Mouse (Mus musculus) MEL (cell line): Measurements from ENCODE around the gene Aqp7. TPM values are rescaled to one million over a fixed set of nuclear protein-coding genes. Genes with fewer than 3 reads are reported as not detected.

Source experiments
- DNase-seq: peaks from one replicate; pipeline ENCODE4 v3.0.0; 2011; ENCODE audit warnings: low read depth, low spot score
- H3K27ac ChIP-seq: 2 replicates; pipeline ENCODE4 v1.5.1; 2012; ENCODE audit warnings: low read depth, mild to moderate bottlenecking, control low read depth, low read length, moderate library complexity; ENCODE audit not compliant: control insufficient read depth
- H3K27me3 ChIP-seq, 2 experiments: fragments of 150-350 bp in 1 of 2; sonication (generic) in 1 of 2; 2 replicates each; pipeline ENCODE4 v1.6.1; 2012; ENCODE audit warnings: low read length in 2 of 2, mild to moderate bottlenecking in 2 of 2, improper control_type of control experiment in 1 of 2, moderate library complexity in 1 of 2; ENCODE audit not compliant: insufficient read depth in 2 of 2, control insufficient read depth in 1 of 2
- H3K36me3 ChIP-seq, 2 experiments: 2 replicates each; pipeline ENCODE4 v1.6.1; 2012 to 2014; ENCODE audit warnings: low read length in 2 of 2, improper control_type of control experiment in 1 of 2, inconsistent platforms in 1 of 2, mild to moderate bottlenecking in 1 of 2; ENCODE audit not compliant: insufficient read depth in 2 of 2, control insufficient read depth in 1 of 2
- H3K4me1 ChIP-seq, 2 experiments: fragments of 150-350 bp in 1 of 2; sonication (generic) in 1 of 2; 2 replicates each; pipeline ENCODE4 v1.6.1; 2012; ENCODE audit warnings: low read length in 2 of 2, improper control_type of control experiment in 1 of 2, mild to moderate bottlenecking in 1 of 2; ENCODE audit not compliant: insufficient read depth in 2 of 2, control insufficient read depth in 1 of 2
- H3K4me3 ChIP-seq, 2 experiments: fragments of 150-350 bp in 1 of 2; sonication (generic) in 1 of 2; 2 replicates each; pipeline ENCODE4 v1.5.1; 2012; ENCODE audit warnings: low read depth in 2 of 2, low read length in 2 of 2, mild to moderate bottlenecking in 2 of 2, moderate library complexity in 2 of 2, control low read depth in 1 of 2, improper control_type of control experiment in 1 of 2; ENCODE audit not compliant: control insufficient read depth in 1 of 2, insufficient read depth in 1 of 2
- H3K79me2 ChIP-seq: 2 replicates; pipeline ENCODE4 v1.6.1; 2012; ENCODE audit warnings: mild to moderate bottlenecking, low read length, moderate library complexity; ENCODE audit not compliant: control insufficient read depth, poor library complexity, insufficient read depth
- H3K9ac ChIP-seq: 2 replicates; pipeline ENCODE4 v1.6.1; 2012; ENCODE audit warnings: low read depth, mild to moderate bottlenecking, control low read depth, low read length, moderate library complexity; ENCODE audit not compliant: control insufficient read depth, poor library complexity, severe bottlenecking
- H3K9me3 ChIP-seq: fragments of 150-350 bp; sonication (generic); replicated peaks from 2 replicates; pipeline ENCODE4 v1.6.1; 2012; ENCODE audit warnings: mild to moderate bottlenecking, low read length, improper control_type of control experiment, moderate library complexity; ENCODE audit not compliant: insufficient read depth
- BHLHE40 ChIP-seq: IDR thresholded peaks from 2 replicates; pipeline ENCODE4 v1.6.1; 2012; ENCODE audit warnings: low read depth, mild to moderate bottlenecking, inconsistent platforms, low read length, improper control_type of control experiment, borderline replicate concordance
- CHD1 ChIP-seq: IDR thresholded peaks from 2 replicates; pipeline ENCODE4 v1.6.1; 2012; ENCODE audit warnings: low read depth, mild to moderate bottlenecking, inconsistent platforms, low read length, improper control_type of control experiment
- CHD2 ChIP-seq: IDR thresholded peaks from 2 replicates; pipeline ENCODE4 v1.6.1; 2011; ENCODE audit warnings: low read length, improper control_type of control experiment
- ELF1 ChIP-seq: IDR thresholded peaks from 2 replicates; pipeline ENCODE4 v1.6.1; 2014; ENCODE audit warnings: low read depth, mild to moderate bottlenecking, inconsistent platforms, low read length, improper control_type of control experiment, moderate library complexity
- EP300 ChIP-seq, 2 experiments: IDR thresholded peaks; 2 replicates each; pipeline ENCODE4 v1.6.1; 2011; ENCODE audit warnings: improper control_type of control experiment in 2 of 2, low read length in 2 of 2, low read depth in 1 of 2, mild to moderate bottlenecking in 1 of 2
- ETS1 ChIP-seq: IDR thresholded peaks from 2 replicates; pipeline ENCODE4 v1.6.1; 2012; ENCODE audit warnings: low read depth, mild to moderate bottlenecking, inconsistent platforms, low read length, improper control_type of control experiment, moderate library complexity
- GATA1 ChIP-seq: IDR thresholded peaks from 2 replicates; pipeline ENCODE4 v1.6.1; 2011; ENCODE audit warnings: low read depth, low read length, improper control_type of control experiment
- HCFC1 ChIP-seq: IDR thresholded peaks from 2 replicates; pipeline ENCODE4 v1.6.1; 2012; ENCODE audit warnings: low read depth, mild to moderate bottlenecking, inconsistent platforms, low read length, improper control_type of control experiment, moderate library complexity
- JUND ChIP-seq: IDR thresholded peaks from 2 replicates; pipeline ENCODE4 v1.6.1; 2011; ENCODE audit warnings: low read depth, mild to moderate bottlenecking, improper control_type of control experiment, low read length
- MAFK ChIP-seq: IDR thresholded peaks from 2 replicates; pipeline ENCODE4 v1.6.1; 2011; ENCODE audit warnings: low read depth, mild to moderate bottlenecking, low read length, improper control_type of control experiment, borderline replicate concordance
- MEF2A ChIP-seq: IDR thresholded peaks from 2 replicates; pipeline ENCODE4 v1.6.1; 2014; ENCODE audit warnings: low read depth, mild to moderate bottlenecking, inconsistent platforms, low read length, improper control_type of control experiment; ENCODE audit not compliant: poor library complexity, insufficient replicate concordance, severe bottlenecking; ENCODE audit errors: extremely low read depth
- MYB ChIP-seq: IDR thresholded peaks from 2 replicates; pipeline ENCODE4 v1.6.1; 2011; ENCODE audit warnings: mild to moderate bottlenecking, low read depth, low read length, improper control_type of control experiment
- NELFE ChIP-seq: IDR thresholded peaks from 2 replicates; pipeline ENCODE4 v1.6.1; 2011; ENCODE audit warnings: low read depth, low read length, improper control_type of control experiment
- POLR2AphosphoS2 ChIP-seq: IDR thresholded peaks from 2 replicates; pipeline ENCODE4 v1.6.1; 2011; ENCODE audit warnings: low read length, improper control_type of control experiment
- POLR2AphosphoS5 ChIP-seq: IDR thresholded peaks from 2 replicates; pipeline ENCODE4 v1.6.1; 2012; ENCODE audit warnings: low read depth, borderline replicate concordance, mild to moderate bottlenecking, inconsistent platforms, low read length, moderate library complexity, mixed read lengths
- RAD21 ChIP-seq: IDR thresholded peaks from 2 replicates; pipeline ENCODE4 v1.6.1; 2011; ENCODE audit warnings: mild to moderate bottlenecking, low read depth, low read length, improper control_type of control experiment
- RCOR1 ChIP-seq: IDR thresholded peaks from 2 replicates; pipeline ENCODE4 v1.6.1; 2012; ENCODE audit warnings: low read depth, mild to moderate bottlenecking, inconsistent platforms, low read length, improper control_type of control experiment
- SIN3A ChIP-seq: IDR thresholded peaks from 2 replicates; pipeline ENCODE4 v1.6.1; 2012; ENCODE audit warnings: low read length, improper control_type of control experiment, inconsistent platforms
- SMC3 ChIP-seq: IDR thresholded peaks from 2 replicates; pipeline ENCODE4 v1.6.1; 2011; ENCODE audit warnings: low read depth, low read length, improper control_type of control experiment
- UBTF ChIP-seq: IDR thresholded peaks from 2 replicates; pipeline ENCODE4 v1.6.1; 2012; ENCODE audit warnings: low read depth, mild to moderate bottlenecking, inconsistent platforms, low read length, improper control_type of control experiment, moderate library complexity, borderline replicate concordance; ENCODE audit not compliant: insufficient read depth
- USF1 ChIP-seq: IDR thresholded peaks from 2 replicates; pipeline ENCODE4 v1.6.1; 2014; ENCODE audit warnings: low read depth, mild to moderate bottlenecking, inconsistent platforms, low read length, improper control_type of control experiment, moderate library complexity
- USF2 ChIP-seq, 2 experiments: IDR thresholded peaks; 2 replicates each; pipeline ENCODE4 v1.6.1; 2011 to 2012; ENCODE audit warnings: improper control_type of control experiment in 2 of 2, low read length in 2 of 2, borderline replicate concordance in 1 of 2, inconsistent platforms in 1 of 2, low read depth in 1 of 2, mild to moderate bottlenecking in 1 of 2; ENCODE audit not compliant: insufficient read depth in 1 of 2
- ZKSCAN1 ChIP-seq: IDR thresholded peaks from 2 replicates; pipeline ENCODE4 v1.6.1; 2012; ENCODE audit warnings: low read depth, mild to moderate bottlenecking, inconsistent platforms, low read length, improper control_type of control experiment, moderate library complexity
- ZNF384 ChIP-seq: IDR thresholded peaks from 2 replicates; pipeline ENCODE4 v1.6.1; 2012; ENCODE audit warnings: low read depth, mild to moderate bottlenecking, inconsistent platforms, low read length, improper control_type of control experiment
- polyA plus RNA-seq, 2 experiments: library from polyadenylated mRNA; stranded (reverse) in 1 of 2; unstranded in 1 of 2; fragments of >175 nt in 1 of 2; fragments of >200 nt in 1 of 2; gene quantifications; 2 replicates each; pipeline versions ENCODE4 v1.2.1 to v1.2.4; 2012; ENCODE audit warnings: low replicate concordance in 2 of 2, low read depth in 1 of 2; ENCODE audit not compliant: insufficient read length in 2 of 2, insufficient read depth in 1 of 2, missing spikeins in 1 of 2
- total RNA-seq: library from RNA; depleted of rRNA; stranded (reverse); fragments of 300-350 nt; gene quantifications from 2 replicates; pipeline ENCODE4 v1.2.3, GENCODE M21; 2012

Aqp7 gene
- total and polyA plus RNA-seq, 3 experiments = 0.06 TPM; not detected in 2

DNA sequence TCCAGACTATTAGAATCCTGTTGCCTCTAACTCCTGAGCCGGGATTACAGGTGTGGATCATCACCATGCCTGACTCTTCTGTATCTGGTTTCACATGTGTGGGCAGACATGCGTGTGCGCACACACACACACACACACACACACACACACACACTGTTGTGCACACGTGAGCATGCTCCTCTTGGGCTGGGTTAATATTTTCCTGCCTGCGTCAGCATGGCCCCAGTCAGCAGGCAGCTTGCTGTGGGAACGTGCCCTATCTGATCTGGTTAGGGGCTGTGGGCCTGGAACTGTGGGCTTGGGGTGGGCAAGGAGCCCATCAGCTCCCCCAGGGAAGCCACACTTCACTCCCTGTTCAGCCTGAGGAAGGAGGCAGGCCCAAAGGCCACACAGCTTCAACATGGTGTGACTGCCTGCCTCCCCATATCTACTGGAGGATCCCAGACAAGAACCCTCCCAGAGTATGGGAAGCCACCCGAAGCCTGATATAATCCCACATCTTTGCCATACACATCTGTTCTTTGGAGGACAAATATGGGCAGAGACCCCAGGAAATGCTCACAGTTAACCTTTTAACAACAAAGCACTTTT is 8.9 kb upstream of the Aqp7 start:
- no peaks in the 10 kb centered on the region for H3K27me3 ChIP-seq
- H3K36me3 ChIP-seq = peaks cover 0 to 6% of the 10 kb centered on the region in 2 experiments; a peak in 2 of 4 replicates
- H3K9me3 ChIP-seq = no peaks in the 10 kb centered on the region
- peaks cover 0 to 6% of the 10 kb centered on the region in 2 experiments; a peak in 3 of 4 replicates for H3K4me1 ChIP-seq
- H3K79me2 ChIP-seq = no peaks in the 10 kb centered on the region; the same call in 1 of the 2 replicates
- DNase-seq = no peak
- no peak overlapping the region for H3K27ac ChIP-seq
- H3K9ac ChIP-seq = no peak overlapping the region
- H3K4me3 ChIP-seq = no peak overlapping the region
- TF ChIP-seq CHD2 (no peak), ZKSCAN1 (no peak), RCOR1 (no peak), EP300 (IDR thresholded peaks at IDR 0.05; ENCODE audit: low read depth in 1 of 2, low read length in 2 of 2) (no peak), GATA1 (no peak), SMC3 (no peak), POLR2AphosphoS5 (no peak), ETS1 (no peak), JUND (no peak), ELF1 (no peak), MYB (no peak), USF1 (no peak), MAFK (no peak), ZNF384 (no peak), SIN3A (no peak), NELFE (no peak), CHD1 (no peak), MEF2A (no peak)

DNA sequence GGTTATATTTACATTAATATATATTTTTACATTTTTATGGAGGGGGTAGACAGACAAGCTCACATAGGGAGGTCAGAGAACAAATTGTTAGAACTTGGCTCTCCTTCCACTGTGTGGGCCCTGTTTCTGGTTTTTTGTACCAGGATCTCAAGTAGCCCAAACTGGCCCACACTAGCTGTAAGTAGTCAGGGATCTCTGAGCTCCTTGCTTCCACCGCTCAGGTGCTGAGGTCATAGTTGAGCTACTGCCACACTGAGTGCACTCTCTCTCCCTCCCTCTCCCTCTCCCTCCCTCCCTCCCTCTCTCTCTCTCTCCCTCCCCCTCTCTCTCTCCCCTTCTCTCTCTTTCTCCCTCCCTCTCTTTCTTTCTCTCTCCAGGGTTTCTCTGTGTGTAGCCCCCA is 8.3 kb upstream of the Aqp7 start:
- DNase-seq = no peak
- Histone ChIP-seq H3K4me3 (no peak overlapping the region), H3K27ac (no peak overlapping the region), H3K4me1 (peaks cover 0 to 6% of the 10 kb centered on the region in 2 experiments; a peak in 3 of 4 replicates), H3K9ac (no peak overlapping the region), H3K9me3 (no peaks in the 10 kb centered on the region), H3K27me3 (no peaks in the 10 kb centered on the region), H3K79me2 (no peaks in the 10 kb centered on the region; the same call in 1 of the 2 replicates), H3K36me3 (peaks cover 0 to 6% of the 10 kb centered on the region in 2 experiments; a peak in 2 of 4 replicates)
- TF ChIP-seq USF2 (IDR thresholded peaks at IDR 0.05; ENCODE audit: borderline replicate concordance in 1 of 2, insufficient read depth in 1 of 2, low read depth in 1 of 2, low read length in 2 of 2) (no peak), MAFK (no peak), GATA1 (no peak), POLR2AphosphoS2 (no peak), NELFE (no peak), RAD21 (no peak), RCOR1 (no peak), UBTF (no peak), ELF1 (no peak), BHLHE40 (no peak), HCFC1 (no peak)
